Mouse (Mus musculus) left cerebral cortex, adult 9 months (tissue): Measurements from ENCODE around the gene Fam181b.

ENCODE experiments used
- DNase-seq, 2 experiments: peaks; one replicate each; pipeline ENCODE4 v3.0.0; 2022; ENCODE audit warnings: low spot score in 2 of 2

Fam181b gene

GRCm38 (mm10) chr7:93079785-93080730 is at the start of gene Fam181b:
TSS of gene Fam181b (plus strand) at chr7:93079865.
- DNase-seq, result peak; percentile 36 to 61

DNA sequence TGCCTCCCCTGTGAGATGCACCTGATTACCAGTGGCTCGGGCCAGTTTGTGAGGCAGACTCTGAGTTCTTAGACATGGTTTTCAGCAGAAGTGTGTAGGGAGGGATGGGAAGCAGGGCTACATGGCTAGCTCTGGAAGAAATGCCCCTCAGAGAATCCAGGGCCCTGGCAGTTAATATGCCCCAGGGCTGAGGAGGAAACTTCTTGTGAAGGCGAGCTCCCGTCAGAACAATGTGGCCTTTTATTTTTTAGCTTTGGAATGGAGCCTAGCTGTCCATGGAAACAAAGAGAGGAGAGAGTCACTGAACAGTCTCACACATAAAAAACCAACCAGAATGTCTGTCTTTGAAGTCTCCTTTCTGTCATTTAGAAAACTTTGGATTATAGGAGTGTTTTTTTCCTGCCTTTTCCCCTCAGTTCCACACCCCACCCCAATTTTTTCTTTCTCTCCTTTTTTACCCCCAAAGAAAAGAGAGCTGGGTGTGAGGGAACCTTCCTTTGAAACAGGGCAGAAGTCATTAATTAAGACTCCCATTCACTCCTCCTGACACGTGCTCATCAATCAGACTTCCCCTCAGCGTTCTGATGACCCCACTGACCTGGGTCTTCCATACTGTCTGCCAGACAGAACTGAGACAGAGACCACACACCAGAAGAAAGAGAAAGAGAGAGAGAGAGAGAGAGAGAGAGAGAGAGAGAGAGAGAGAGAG is 41.7 kb upstream of the Fam181b start:
- peak in 1 of 2 experiments; percentile 8 for DNase-seq

- DNase-seq, result no peak
Measured at GRCm38 (mm10) chr7:93038472-93038828, 41.2 kb upstream of the Fam181b start.

GRCm38 (mm10) chr7:93039542-93039941 is 40.1 kb upstream of the Fam181b start:
- no peak for DNase-seq

DNA sequence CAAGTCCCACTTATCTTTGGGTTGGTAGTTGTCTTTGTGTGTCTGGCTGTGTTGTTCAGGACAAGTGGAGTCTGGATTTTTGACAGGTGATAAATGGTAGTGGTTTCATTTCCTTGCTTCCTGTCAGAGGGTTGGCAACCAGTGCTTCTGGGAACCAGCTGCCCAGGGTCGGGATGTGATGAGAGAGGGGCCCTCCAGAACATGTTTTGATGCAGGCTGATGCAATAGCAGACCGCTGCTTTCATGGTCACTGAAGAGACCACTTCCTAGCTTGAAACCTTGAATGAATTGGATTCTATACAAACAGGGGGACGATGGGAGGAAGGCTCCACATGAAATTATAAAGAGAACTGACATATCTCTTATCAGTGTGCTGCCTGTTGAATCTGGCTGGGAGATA is 35.3 kb upstream of the Fam181b start:
- DNase-seq, result no peak

- no peak for DNase-seq
Measured at GRCm38 (mm10) chr7:93044788-93045187, 34.9 kb upstream of the Fam181b start.

GRCm38 (mm10) chr7:93060831-93061230 is 18.8 kb upstream of the Fam181b start:
- DNase-seq, result no peak

DNA sequence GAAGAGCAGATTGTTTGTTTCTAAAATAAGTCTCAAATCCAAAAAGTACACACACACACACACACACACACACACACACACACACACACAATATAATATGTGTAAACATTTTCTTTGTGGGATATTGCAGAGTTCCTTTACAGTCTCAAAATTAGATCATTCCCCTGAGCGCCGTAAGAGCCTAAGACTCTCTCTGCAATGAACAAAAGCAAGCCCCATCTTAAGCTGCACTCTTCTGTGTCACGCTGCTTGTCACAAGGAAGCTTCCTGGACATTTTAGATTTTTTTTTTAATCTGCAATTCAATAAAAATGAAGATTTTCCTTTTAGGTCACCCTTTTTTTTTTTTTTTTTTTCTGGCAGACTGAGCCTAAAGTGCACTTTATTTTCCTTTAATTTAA is 17.9 kb upstream of the Fam181b start:
- DNase-seq, result no peak

GRCm38 (mm10) chr7:93062189-93062588 is 17.5 kb upstream of the Fam181b start:
- DNase-seq, result peak in 1 of 2 experiments; percentile 11

DNA sequence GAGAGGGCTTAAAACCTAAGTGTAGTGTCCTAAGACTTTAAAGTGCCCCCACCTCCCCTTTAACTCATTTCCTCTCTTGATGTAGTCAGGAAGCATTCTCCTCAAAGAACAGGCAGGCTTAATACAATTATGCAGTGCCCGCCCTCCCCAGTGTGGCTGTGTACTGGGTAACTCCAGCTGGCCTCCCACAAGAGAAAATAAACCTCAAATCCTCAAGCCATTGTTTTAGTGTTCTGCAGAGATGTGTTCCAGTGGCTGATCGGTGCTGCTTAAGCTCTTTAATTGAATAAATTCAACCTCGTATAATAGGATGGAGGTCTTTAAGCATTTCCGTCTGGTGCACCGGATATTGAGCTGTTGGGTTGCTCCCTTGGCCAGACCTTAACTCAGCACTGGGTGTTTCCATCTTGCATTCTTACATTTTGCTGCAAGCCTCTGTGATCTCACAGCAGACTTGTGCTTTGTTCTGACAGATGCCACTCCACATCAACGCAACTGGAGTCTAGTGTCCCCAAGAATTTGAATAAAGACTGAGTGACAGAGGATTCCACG is 12.1 kb upstream of the Fam181b start:
- DNase-seq, result no peak

GRCm38 (mm10) chr7:93076435-93076960 is 3.2 kb upstream of the Fam181b start:
- no peak for DNase-seq

GRCm38 (mm10) chr7:93079420-93079784 is 263 bp upstream of the Fam181b start:
- DNase-seq, result no peak

DNA sequence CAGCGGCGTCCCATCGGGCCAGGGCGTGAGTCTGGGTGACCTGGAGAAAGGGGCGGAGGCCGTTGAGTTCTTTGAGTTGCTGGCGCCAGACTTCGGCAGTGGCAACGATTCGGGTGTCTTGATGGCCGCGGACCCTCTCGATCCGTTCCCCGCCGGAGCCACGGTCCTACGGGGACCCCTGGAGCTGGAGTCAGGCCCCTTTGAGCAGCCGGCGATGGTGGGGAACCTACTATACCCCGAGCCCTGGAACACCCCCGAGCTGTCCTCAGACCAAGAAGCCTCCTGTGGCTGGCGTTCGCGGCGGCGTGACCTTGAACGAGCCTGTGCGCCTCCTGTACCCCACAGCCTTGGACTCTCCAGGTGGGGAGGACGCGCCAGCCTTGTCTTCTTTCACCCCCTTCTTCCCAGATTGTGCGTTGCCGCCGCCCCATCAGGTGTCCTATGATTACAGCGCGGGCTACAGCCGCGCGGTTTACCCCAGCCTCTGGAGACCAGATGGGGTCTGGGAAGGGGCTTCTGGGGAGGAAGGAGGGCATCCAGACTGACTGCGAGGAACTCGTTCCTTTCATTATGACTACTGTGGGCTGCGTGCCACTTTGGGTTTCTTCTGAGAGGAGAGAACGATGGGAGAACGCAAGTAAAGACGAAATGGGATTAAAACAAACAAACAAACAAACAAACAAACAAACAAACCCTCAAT is 1.2 kb downstream of the Fam181b start:
- no peak for DNase-seq

DNA sequence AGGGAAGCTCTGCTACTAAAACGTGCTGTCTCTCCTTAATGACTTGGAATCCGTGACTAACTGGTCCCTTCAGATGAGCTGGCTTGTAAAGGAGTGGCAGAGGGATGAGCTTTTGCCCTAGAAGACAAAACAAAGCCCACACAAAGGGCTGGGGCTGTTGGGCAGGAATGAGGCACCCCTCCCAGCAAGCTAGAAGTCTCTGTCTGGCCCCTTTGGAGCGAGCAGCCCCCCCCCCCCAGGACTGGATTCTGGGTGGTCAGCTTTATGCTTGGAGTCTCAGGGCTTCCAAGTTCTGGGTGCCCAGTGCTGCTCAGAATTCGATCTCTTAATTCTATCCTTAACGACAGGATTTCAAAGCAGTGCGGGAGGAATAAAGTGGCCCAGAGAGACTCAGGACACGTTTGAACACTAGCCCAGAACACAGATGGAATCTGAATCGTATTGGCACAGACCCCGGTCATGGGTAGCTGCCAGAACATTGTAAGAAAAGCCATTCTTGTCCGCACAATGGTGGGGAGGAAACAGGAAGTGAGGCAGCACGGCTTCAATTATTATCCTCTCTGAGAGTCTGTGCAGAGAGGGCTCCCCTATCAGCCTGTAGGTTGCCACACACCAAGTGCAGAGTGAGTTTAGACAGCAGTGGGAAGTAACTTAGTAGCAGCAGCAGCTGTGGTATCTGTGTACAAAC is 13.8 kb downstream of the Fam181b start:
- peak in 1 of 2 experiments; percentile 82 for DNase-seq

GRCm38 (mm10) chr7:93095511-93095910 is 15.8 kb downstream of the Fam181b start:
- DNase-seq, result peak in 1 of 2 experiments; percentile 40

- DNase-seq, result no peak
Measured at GRCm38 (mm10) chr7:93104776-93105340, 25.2 kb downstream of the Fam181b start.

- no peak for DNase-seq
Measured at GRCm38 (mm10) chr7:93110370-93110965, 30.8 kb downstream of the Fam181b start.

- DNase-seq, result no peak
Measured at GRCm38 (mm10) chr7:93111056-93111455, 31.4 kb downstream of the Fam181b start.

- DNase-seq, result no peak
Measured at GRCm38 (mm10) chr7:93117561-93117960, 37.9 kb downstream of the Fam181b start.

DNA sequence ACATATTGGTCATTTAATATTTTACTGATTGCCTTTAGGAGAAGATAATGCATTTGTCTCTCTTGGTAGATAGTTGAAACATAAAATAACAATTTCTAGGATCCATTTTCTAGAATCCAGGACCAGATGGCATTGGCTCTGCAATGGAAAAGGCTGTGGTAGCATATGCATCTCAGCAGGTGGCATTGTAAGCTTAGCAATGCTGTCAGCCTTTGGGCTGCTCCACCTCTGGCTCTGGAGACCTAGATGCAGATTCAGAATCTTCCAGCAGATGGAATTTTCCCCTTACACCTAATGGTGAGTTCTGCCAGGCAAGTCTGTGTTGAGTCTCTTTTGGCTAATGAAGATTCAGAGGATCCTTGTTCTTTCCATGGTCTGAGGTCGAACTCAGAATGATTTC is 44.3 kb downstream of the Fam181b start:
- no peak for DNase-seq
